Mouse (Mus musculus): ENCODE data around the gene Rnf216. TPM values are rescaled to one million over a fixed set of nuclear protein-coding genes. Genes with fewer than 3 reads are reported as not detected.

Rnf216 gene
- polyA plus RNA-seq, 1 experiment from 2014 or later, result 37.6 TPM

GRCm38 (mm10) chr5:142963003-142963704, 149.6 kb downstream of the Rnf216 start:
- H3K36me3 ChIP-seq, result 0 out of 2 replicates have a peak, but pooled peaks cover 8% of the 10 kb centered on the region
- peak overlapping the region; percentile 95 for H3K27ac ChIP-seq
- peak overlapping the region; percentile 87 for H3K9ac ChIP-seq
- no peaks in the 10 kb centered on the region for H3K9me3 ChIP-seq
- H3K27me3 ChIP-seq, result no peaks in the 10 kb centered on the region; the same call in 1 of the 2 replicates
- peak overlapping the region; percentile 79 for H3K4me2 ChIP-seq
- peak overlapping the region; percentile 76 for H3K4me3 ChIP-seq
- 7% methylated on average over 13 of the region's 13 CpGs for WGBS
- H3K4me1 ChIP-seq, result peaks cover 45% of the 10 kb centered on the region
- ATAC-seq (ENCODE audit: borderline replicate concordance, extremely low read depth, low FRiP score, low TSS enrichment), result no peak

- Histone ChIP-seq H3K4me2 (peak overlapping the region; percentile 79), H3K4me1 (peaks cover 45% of the 10 kb centered on the region), H3K9me3 (no peaks in the 10 kb centered on the region), H3K27ac (peak overlapping the region; percentile 95), H3K4me3 (peak overlapping the region; percentile 76), H3K36me3 (0 out of 2 replicates have a peak, but pooled peaks cover 4% of the 10 kb centered on the region), H3K27me3 (no peaks in the 10 kb centered on the region; the same call in 1 of the 2 replicates), H3K9ac (peak overlapping the region; percentile 87)
- no peak for ATAC-seq (ENCODE audit: borderline replicate concordance, extremely low read depth, low FRiP score, low TSS enrichment)
- WGBS, result 3% methylated on average over 11 of the region's 11 CpGs
Observed at GRCm38 (mm10) chr5:142962444-142962961, 150.3 kb downstream of the Rnf216 start.

- Histone ChIP-seq H3K4me2 (peak overlapping the region; percentile 79), H3K36me3 (0 out of 2 replicates have a peak, but pooled peaks cover 4% of the 10 kb centered on the region), H3K9me3 (no peaks in the 10 kb centered on the region), H3K27ac (peak overlapping the region; percentile 95), H3K27me3 (no peaks in the 10 kb centered on the region; the same call in 1 of the 2 replicates), H3K4me3 (peak overlapping the region; percentile 76), H3K4me1 (peaks cover 45% of the 10 kb centered on the region), H3K9ac (peak overlapping the region; percentile 87)
- peak; percentile 83 for ATAC-seq (ENCODE audit: borderline replicate concordance, extremely low read depth, low FRiP score, low TSS enrichment)
- 0% methylated on average over 43 of the region's 43 CpGs for WGBS
Observed at GRCm38 (mm10) chr5:142961881-142962443, 150.8 kb downstream of the Rnf216 start.

- peak overlapping the region; percentile 76 for H3K4me3 ChIP-seq
- peak overlapping the region; percentile 87 for H3K9ac ChIP-seq
- H3K36me3 ChIP-seq, result 0 out of 2 replicates have a peak, but pooled peaks cover 3% of the 10 kb centered on the region
- H3K4me2 ChIP-seq, result peak overlapping the region; percentile 79
- H3K27ac ChIP-seq, result peak overlapping the region; percentile 95
- peak; percentile 58 for ATAC-seq (ENCODE audit: borderline replicate concordance, extremely low read depth, low FRiP score, low TSS enrichment)
- no peaks in the 10 kb centered on the region; the same call in 1 of the 2 replicates for H3K27me3 ChIP-seq
- WGBS, result 2% methylated on average over 15 of the region's 15 CpGs
- H3K4me1 ChIP-seq, result peaks cover 45% of the 10 kb centered on the region
- H3K9me3 ChIP-seq, result no peaks in the 10 kb centered on the region
Observed at GRCm38 (mm10) chr5:142961398-142961880, 151.4 kb downstream of the Rnf216 start.

- no peaks in the 10 kb centered on the region for H3K9me3 ChIP-seq
- no peaks in the 10 kb centered on the region; the same call in 1 of the 2 replicates for H3K27me3 ChIP-seq
- H3K4me1 ChIP-seq, result peaks cover 39% of the 10 kb centered on the region
- no peaks in the 10 kb centered on the region for H3K36me3 ChIP-seq
- peak overlapping the region; percentile 87 for H3K9ac ChIP-seq
- peak overlapping the region; percentile 76 for H3K4me3 ChIP-seq
- ATAC-seq (ENCODE audit: borderline replicate concordance, extremely low read depth, low FRiP score, low TSS enrichment), result no peak
- peak overlapping the region; percentile 95 for H3K27ac ChIP-seq
- 2% methylated on average over 55 of the region's 59 CpGs for WGBS
- peak overlapping the region; percentile 79 for H3K4me2 ChIP-seq
Observed at GRCm38 (mm10) chr5:142960775-142961271, 152.0 kb downstream of the Rnf216 start.

GRCm38 (mm10) chr5:142959576-142960556, 152.9 kb downstream of the Rnf216 start, which contains the start of gene Fscn1:
Fscn1 (plus strand) TSS chr5:142960343.
- H3K9me3 ChIP-seq, result no peaks in the 10 kb centered on the region
- peak within 1 kb of the TSS; percentile 76 for H3K4me3 ChIP-seq
- H3K4me2 ChIP-seq, result peak within 1 kb of the TSS; percentile 79
- peak within 1 kb of the TSS; percentile 87 for H3K9ac ChIP-seq
- peaks cover 38% of the 10 kb centered on the region for H3K4me1 ChIP-seq
- H3K27me3 ChIP-seq, result no peaks in the 10 kb centered on the region; the same call in 1 of the 2 replicates
- peak; percentile 64 for ATAC-seq (ENCODE audit: borderline replicate concordance, extremely low read depth, low FRiP score, low TSS enrichment)
- no peaks in the 10 kb centered on the region for H3K36me3 ChIP-seq
- WGBS, result 6% methylated on average over 44 of the region's 44 CpGs
- peak within 1 kb of the TSS; percentile 95 for H3K27ac ChIP-seq

- no peaks in the 10 kb centered on the region for H3K36me3 ChIP-seq
- H3K27ac ChIP-seq, result no peak overlapping the region
- no peaks in the 10 kb centered on the region for H3K9me3 ChIP-seq
- no peak overlapping the region for H3K4me2 ChIP-seq
- WGBS, result 62% methylated on average over 4 of the region's 4 CpGs
- no peak overlapping the region for H3K4me3 ChIP-seq
- ATAC-seq (ENCODE audit: borderline replicate concordance, extremely low read depth, low FRiP score, low TSS enrichment), result no peak
- H3K9ac ChIP-seq, result no peak overlapping the region
- peaks cover 32% of the 10 kb centered on the region for H3K4me1 ChIP-seq
- no peaks in the 10 kb centered on the region; the same call in 1 of the 2 replicates for H3K27me3 ChIP-seq
Observed at GRCm38 (mm10) chr5:142959156-142959555, 153.6 kb downstream of the Rnf216 start.

GRCm38 (mm10) chr5:142958464-142958863, 154.3 kb downstream of the Rnf216 start:
- peaks cover 25% of the 10 kb centered on the region for H3K4me1 ChIP-seq
- no peaks in the 10 kb centered on the region for H3K9me3 ChIP-seq
- H3K27me3 ChIP-seq, result no peaks in the 10 kb centered on the region; the same call in 1 of the 2 replicates
- no peak overlapping the region for H3K27ac ChIP-seq
- no peaks in the 10 kb centered on the region for H3K36me3 ChIP-seq
- WGBS, result 90% methylated on average over 14 of the region's 14 CpGs
- no peak overlapping the region for H3K4me3 ChIP-seq
- no peak overlapping the region for H3K9ac ChIP-seq
- H3K4me2 ChIP-seq, result no peak overlapping the region
- ATAC-seq (ENCODE audit: borderline replicate concordance, extremely low read depth, low FRiP score, low TSS enrichment), result no peak

- Histone ChIP-seq H3K4me2 (no peak overlapping the region), H3K9me3 (no peaks in the 10 kb centered on the region), H3K27ac (no peak overlapping the region), H3K4me3 (no peak overlapping the region), H3K27me3 (no peaks in the 10 kb centered on the region; the same call in 1 of the 2 replicates), H3K36me3 (no peaks in the 10 kb centered on the region), H3K4me1 (peaks cover 16% of the 10 kb centered on the region; the same call in 1 of the 2 replicates), H3K9ac (no peak overlapping the region)
- WGBS, result 51% methylated on average over 6 of the region's 6 CpGs
- no peak for ATAC-seq (ENCODE audit: borderline replicate concordance, extremely low read depth, low FRiP score, low TSS enrichment)
Observed at GRCm38 (mm10) chr5:142956956-142957703, 155.7 kb downstream of the Rnf216 start.

GRCm38 (mm10) chr5:142953641-142954040, 159.2 kb downstream of the Rnf216 start:
- Histone ChIP-seq H3K9me3 (no peaks in the 10 kb centered on the region), H3K4me3 (no peak overlapping the region), H3K27me3 (no peaks in the 10 kb centered on the region), H3K27ac (no peak overlapping the region), H3K9ac (no peak overlapping the region), H3K4me2 (no peak overlapping the region), H3K4me1 (no peaks in the 10 kb centered on the region), H3K36me3 (no peaks in the 10 kb centered on the region)
- ATAC-seq (ENCODE audit: borderline replicate concordance, extremely low read depth, low FRiP score, low TSS enrichment), result no peak
- WGBS, result 74% methylated on average over 3 of the region's 3 CpGs

Data from lung, embryonic 15.5 days (tissue).